Mouse (Mus musculus): ENCODE measurements at regions not wholly inside any gene's neighbourhood (a gene's known extent, or its start where the extent isn't known, plus 50 kb on each side); places are given as distances from the start of the nearest gene placed in this dataset.
"Not testable (repeated sequence)": the region's sequence is repeated elsewhere in the genome, so short reads cannot be mapped to it uniquely, and the experiment has no call there.

DNA sequence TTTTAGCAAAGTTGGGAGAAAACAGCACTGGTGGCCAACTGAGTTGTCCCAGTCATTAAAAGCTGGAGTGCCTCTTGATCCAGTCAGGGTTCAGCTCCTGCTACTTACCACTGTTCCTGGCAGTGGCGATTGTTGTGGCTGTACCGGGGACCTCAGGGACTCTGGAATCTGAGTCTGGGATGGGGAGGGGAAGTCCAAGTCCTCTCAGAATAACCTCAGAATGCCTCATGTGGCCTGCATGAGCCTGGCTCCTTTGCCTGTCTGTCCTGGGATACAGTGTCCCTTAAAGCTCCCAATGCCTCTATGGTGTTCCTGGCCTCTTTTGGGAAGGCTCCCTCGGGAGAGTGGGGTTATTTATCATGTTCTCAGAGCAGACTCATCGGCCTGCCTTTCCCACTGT, 173.8 kb upstream of the Col8a1 start:
- Histone ChIP-seq H3K9me3 (replicated peaks) (no peaks in the 10 kb centered on the region), H3K36me3 (no peaks in the 10 kb centered on the region), H3K4me1 (no peaks in the 10 kb centered on the region), H3K27ac (no peak overlapping the region), H3K9ac (no peak overlapping the region), H3K4me2 (no peak overlapping the region), H3K27me3 (replicated peaks) (no peaks in the 10 kb centered on the region), H3K4me3 (no peak overlapping the region)
- WGBS (ENCODE audit: insufficient replicate concordance), result 46% methylated on average over 4 of the region's 4 CpGs
- ATAC-seq, result no peak

DNA sequence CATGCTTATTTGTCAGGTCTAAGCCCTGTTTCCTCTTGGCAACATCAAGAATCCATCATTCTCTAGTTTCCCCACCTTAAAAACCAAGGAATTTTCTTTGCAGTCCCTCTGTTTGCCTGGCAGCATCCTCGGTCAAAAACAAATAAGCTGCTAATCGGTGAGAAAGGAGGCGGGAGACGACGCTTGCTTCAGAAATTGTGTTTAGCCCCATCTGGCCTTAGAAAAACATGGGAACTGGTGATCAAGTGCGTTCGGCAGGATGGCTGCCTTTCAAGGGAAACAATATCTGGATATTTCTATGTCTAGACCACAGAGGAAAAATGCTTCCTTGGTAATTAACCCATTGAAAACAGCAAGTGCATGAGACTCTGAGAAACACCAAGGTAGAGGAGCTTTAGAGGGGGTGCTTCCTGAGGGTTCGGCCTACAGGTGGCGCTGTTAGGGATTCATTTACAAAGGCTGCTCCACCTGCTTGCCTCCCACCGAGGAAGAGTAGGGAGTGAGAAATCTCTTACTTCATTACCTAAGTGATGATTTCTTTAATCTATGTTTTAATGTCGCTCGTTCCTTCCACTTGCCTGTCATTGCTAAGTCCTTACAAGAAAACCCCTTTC, 174.7 kb upstream of the Col8a1 start:
- 79% methylated on average over 12 of the region's 12 CpGs for WGBS (ENCODE audit: insufficient replicate concordance)
- ATAC-seq, result no peak
- H3K27ac ChIP-seq, result no peak overlapping the region
- no peak overlapping the region for H3K4me3 ChIP-seq
- H3K9me3 ChIP-seq (replicated peaks), result no peaks in the 10 kb centered on the region
- H3K27me3 ChIP-seq (replicated peaks), result no peaks in the 10 kb centered on the region
- no peaks in the 10 kb centered on the region for H3K36me3 ChIP-seq
- H3K4me2 ChIP-seq, result no peak overlapping the region
- H3K9ac ChIP-seq, result no peak overlapping the region
- H3K4me1 ChIP-seq, result no peaks in the 10 kb centered on the region

DNA sequence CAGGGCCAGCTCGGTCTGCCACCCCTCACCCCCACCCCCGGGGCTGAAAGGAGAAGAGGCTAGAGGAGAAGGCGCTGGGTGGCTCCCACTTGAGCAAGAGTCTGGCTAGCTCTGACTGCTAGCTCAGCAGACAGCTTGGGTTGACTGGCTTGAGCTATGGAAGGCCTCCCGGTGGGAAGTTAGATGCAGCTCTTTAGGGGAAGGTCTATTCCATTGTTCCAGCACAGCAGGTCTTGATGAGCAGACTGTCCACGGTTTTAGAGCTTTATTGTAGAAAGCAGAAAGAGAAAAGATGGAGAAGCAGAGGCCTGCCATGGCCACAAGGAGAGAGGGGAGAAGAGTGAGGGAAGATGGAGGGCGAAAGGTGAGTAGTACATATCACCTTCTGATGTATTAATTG, 190.9 kb upstream of the Col8a1 start:
- H3K36me3 ChIP-seq, result no peaks in the 10 kb centered on the region
- H3K27me3 ChIP-seq (replicated peaks), result no peaks in the 10 kb centered on the region
- H3K9ac ChIP-seq, result no peak overlapping the region
- H3K4me2 ChIP-seq, result no peak overlapping the region
- no peak overlapping the region for H3K27ac ChIP-seq
- no peaks in the 10 kb centered on the region for H3K9me3 ChIP-seq (replicated peaks)
- no peaks in the 10 kb centered on the region for H3K4me1 ChIP-seq
- H3K4me3 ChIP-seq, result no peak overlapping the region
- 46% methylated on average over 6 of the region's 6 CpGs for WGBS (ENCODE audit: insufficient replicate concordance)
- no peak for ATAC-seq

DNA sequence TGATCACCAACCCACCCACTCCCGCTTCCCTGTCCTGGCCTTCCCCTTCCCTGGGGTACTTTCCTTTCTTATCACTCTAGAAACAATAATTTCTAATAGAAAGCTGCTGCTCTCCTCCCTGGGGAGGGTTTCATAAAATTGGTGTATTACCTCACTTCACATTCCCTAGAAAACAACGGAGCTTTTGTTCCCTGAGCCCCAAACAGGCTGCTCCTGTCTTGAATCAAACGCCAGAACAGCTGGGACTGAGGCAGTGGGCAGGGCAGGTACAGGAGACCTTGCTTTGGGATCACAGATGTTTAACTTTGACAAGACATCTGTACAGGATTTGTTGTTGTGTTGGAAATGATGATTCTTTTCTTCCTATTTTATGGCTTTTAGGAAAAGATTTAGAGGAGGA, 192.8 kb upstream of the Col8a1 start:
- Histone ChIP-seq H3K27me3 (replicated peaks) (no peaks in the 10 kb centered on the region), H3K27ac (no peak overlapping the region), H3K9me3 (replicated peaks) (no peaks in the 10 kb centered on the region), H3K9ac (no peak overlapping the region), H3K4me3 (no peak overlapping the region), H3K4me1 (no peaks in the 10 kb centered on the region), H3K4me2 (no peak overlapping the region), H3K36me3 (no peaks in the 10 kb centered on the region)
- 54% methylated on average over 3 of the region's 3 CpGs for WGBS (ENCODE audit: insufficient replicate concordance)
- ATAC-seq, result no peak

DNA sequence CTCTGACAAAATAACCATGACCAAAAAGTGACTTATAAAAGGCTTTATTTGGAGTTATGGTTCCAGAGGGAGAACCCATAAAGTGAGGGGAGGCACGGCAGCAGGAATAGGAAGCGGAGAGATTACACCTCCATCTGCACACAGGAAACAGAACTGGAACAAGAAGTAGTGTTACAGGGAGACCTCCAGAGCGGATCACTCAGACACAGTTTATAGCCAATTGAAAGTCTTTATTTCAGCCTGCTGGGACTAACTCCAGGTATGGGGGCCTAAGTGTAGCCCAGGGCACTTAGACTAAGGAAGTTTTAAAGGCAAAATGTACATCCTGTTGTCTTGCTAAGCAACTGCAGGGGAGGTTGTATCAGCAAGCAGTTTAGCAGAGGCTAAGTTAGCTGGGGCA, 195.1 kb upstream of the Col8a1 start:
- no peak overlapping the region for H3K4me3 ChIP-seq
- H3K27ac ChIP-seq, result no peak overlapping the region
- H3K27me3 ChIP-seq (replicated peaks), result no peaks in the 10 kb centered on the region
- no peak overlapping the region for H3K4me2 ChIP-seq
- no peaks in the 10 kb centered on the region for H3K36me3 ChIP-seq
- no peaks in the 10 kb centered on the region for H3K9me3 ChIP-seq (replicated peaks)
- no peak for ATAC-seq
- 75% methylated on average over 3 of the region's 3 CpGs for WGBS (ENCODE audit: insufficient replicate concordance)
- H3K9ac ChIP-seq, result no peak overlapping the region
- no peaks in the 10 kb centered on the region for H3K4me1 ChIP-seq

DNA sequence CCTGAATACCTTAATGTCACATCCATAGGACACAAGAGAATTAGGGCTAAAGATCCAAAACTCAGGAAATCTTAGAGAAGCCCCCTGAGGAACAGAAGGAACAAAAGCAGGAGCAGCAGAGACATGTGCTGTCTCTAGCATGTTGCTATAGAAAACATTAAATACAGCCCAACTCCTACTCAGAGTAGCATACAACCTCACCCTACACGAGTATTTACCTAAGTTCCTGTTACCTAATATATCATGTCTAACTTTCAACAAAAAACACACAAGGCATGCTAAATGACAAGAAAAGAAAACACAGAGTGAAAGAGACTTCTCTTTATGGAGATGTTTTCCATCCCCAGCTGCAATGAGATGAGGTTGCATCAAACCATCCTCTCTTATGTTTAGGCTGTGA, 216.4 kb upstream of the Col8a1 start:
- Histone ChIP-seq H3K9me3 (replicated peaks) (no peaks in the 10 kb centered on the region), H3K9ac (no peak overlapping the region), H3K4me1 (no peaks in the 10 kb centered on the region), H3K27me3 (replicated peaks) (no peaks in the 10 kb centered on the region), H3K36me3 (no peaks in the 10 kb centered on the region), H3K4me2 (no peak overlapping the region), H3K27ac (no peak overlapping the region), H3K4me3 (no peak overlapping the region)
- WGBS (ENCODE audit: insufficient replicate concordance), result 22% methylated on average over 1 of the region's 1 CpGs
- no peak for ATAC-seq

DNA sequence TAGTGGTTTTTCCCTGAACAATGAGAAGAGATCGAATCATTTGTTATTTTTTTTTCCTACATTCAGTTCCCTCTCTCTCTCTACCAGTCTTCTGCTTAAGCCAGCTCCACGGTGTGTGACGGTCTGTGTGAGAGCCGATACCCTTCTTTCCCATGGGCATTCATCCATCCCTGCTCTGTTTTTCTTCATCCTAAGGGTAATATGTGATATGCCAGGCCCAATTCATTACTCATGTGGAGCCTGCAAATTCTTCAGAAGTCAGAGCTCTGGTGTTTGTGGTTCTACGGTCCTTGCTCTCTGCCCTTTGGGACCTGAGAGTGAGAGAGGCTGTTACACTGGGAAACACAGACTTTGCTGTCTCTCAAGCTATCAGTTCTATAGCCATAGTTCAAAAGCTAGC, 229.6 kb upstream of the Col8a1 start:
- H3K9ac ChIP-seq, result no peak overlapping the region
- H3K27me3 ChIP-seq (replicated peaks), result no peaks in the 10 kb centered on the region
- no peak for ATAC-seq
- no peak overlapping the region for H3K4me2 ChIP-seq
- no peaks in the 10 kb centered on the region for H3K9me3 ChIP-seq (replicated peaks)
- H3K4me1 ChIP-seq, result no peaks in the 10 kb centered on the region
- WGBS (ENCODE audit: insufficient replicate concordance), result 58% methylated on average over 5 of the region's 5 CpGs
- H3K27ac ChIP-seq, result no peak overlapping the region
- no peaks in the 10 kb centered on the region for H3K36me3 ChIP-seq
- H3K4me3 ChIP-seq, result no peak overlapping the region

DNA sequence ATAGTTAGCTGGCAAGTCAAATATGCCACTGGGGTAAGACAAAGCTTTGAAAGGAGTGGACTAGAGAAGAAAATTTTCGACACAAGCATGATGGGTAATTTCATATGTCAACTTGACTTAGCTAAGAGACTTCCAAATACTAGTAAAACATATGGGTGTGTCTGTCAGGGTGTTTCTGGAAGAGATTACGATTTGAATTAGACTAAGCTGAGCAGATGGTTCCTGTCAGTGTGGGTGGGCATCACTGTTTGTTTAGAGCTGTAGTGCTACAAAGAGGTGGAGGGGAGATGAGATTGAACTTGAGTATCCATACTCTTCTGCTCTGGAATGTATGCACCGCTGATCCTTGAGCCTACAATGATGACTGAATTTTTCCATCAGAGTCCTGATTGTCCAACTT, 251.2 kb upstream of the Col8a1 start:
- H3K9me3 ChIP-seq (replicated peaks), result no peaks in the 10 kb centered on the region
- no peak overlapping the region for H3K27ac ChIP-seq
- no peak overlapping the region for H3K9ac ChIP-seq
- no peaks in the 10 kb centered on the region for H3K36me3 ChIP-seq
- WGBS (ENCODE audit: insufficient replicate concordance), result 65% methylated on average over 3 of the region's 3 CpGs
- H3K4me2 ChIP-seq, result no peak overlapping the region
- no peaks in the 10 kb centered on the region for H3K27me3 ChIP-seq (replicated peaks)
- H3K4me3 ChIP-seq, result no peak overlapping the region
- no peak for ATAC-seq
- H3K4me1 ChIP-seq, result no peaks in the 10 kb centered on the region

DNA sequence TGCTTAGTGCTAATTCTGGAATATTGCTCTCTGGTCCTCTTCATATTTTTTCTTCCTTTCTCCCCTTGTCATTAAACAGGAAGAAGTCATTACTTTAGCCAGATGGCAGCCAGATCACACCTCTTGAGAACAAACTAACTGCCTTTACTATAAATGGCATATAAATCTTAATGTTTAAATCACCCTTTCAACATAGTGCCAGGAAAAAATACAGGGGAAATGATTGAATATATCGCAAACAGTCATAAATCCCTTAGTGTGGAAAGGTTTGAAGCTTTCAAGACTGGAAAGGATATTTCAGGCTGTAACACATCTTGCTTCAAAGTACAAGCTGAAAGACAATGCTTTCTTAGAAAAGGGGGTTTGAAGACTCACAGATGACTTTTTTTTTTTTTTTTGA, 259.0 kb upstream of the Col8a1 start:
- WGBS (ENCODE audit: insufficient replicate concordance), result 75% methylated on average over 1 of the region's 1 CpGs
- ATAC-seq, result no peak
- Histone ChIP-seq H3K4me3 (no peak overlapping the region), H3K9me3 (replicated peaks) (no peaks in the 10 kb centered on the region), H3K4me2 (no peak overlapping the region), H3K36me3 (no peaks in the 10 kb centered on the region), H3K4me1 (no peaks in the 10 kb centered on the region), H3K27ac (no peak overlapping the region), H3K9ac (no peak overlapping the region), H3K27me3 (replicated peaks) (no peaks in the 10 kb centered on the region)

DNA sequence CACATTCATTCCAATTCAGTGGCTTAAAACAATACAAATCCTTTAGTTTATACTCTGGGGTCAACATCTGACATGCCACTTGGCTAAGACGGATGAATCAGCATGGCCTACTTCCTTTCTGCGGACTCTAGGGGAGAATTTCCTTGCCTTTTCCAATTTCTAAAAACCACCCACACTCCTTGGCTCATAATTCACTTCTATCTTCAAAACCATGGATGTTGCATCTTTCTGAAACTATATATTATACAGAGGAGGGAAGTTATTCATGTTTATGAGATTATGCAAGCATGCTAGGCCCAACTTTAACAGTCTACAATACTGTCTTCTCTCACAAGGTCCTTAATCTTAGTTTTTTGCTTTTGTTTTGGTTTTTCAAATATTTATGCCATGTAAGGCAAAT, 273.0 kb upstream of the Col8a1 start:
- H3K4me3 ChIP-seq, result no peak overlapping the region
- H3K4me1 ChIP-seq, result no peaks in the 10 kb centered on the region
- no peak overlapping the region for H3K9ac ChIP-seq
- no peaks in the 10 kb centered on the region for H3K36me3 ChIP-seq
- no peak for ATAC-seq
- no peaks in the 10 kb centered on the region for H3K27me3 ChIP-seq (replicated peaks)
- no peaks in the 10 kb centered on the region for H3K9me3 ChIP-seq (replicated peaks)
- H3K27ac ChIP-seq, result no peak overlapping the region
- WGBS (ENCODE audit: insufficient replicate concordance), result 71% methylated on average over 2 of the region's 2 CpGs
- no peak overlapping the region for H3K4me2 ChIP-seq

DNA sequence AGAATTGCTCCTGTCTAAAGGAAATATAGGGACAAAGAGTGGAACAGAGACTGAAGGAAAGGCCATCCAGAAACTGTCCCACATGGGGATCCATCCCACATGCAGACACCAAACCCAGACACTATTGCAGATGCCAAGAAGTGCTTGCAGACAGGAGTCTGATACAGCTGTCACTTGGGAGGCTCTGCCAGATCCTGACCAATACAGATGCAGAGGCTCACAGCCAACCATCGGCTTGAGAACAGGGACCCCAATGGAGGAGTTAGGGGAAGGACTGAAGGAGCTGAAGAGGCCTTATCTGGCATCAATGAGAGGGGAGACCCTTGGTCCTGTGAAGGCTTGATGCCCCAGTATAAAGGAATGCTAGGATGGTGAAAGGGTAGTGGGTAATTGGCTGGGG, 274.0 kb upstream of the Col8a1 start:
- H3K4me1 ChIP-seq; H3K27me3 ChIP-seq (replicated peaks); H3K27ac ChIP-seq; H3K9ac ChIP-seq; H3K4me3 ChIP-seq; H3K4me2 ChIP-seq; H3K9me3 ChIP-seq (replicated peaks); H3K36me3 ChIP-seq; ATAC-seq: not testable (repeated sequence)
- WGBS (ENCODE audit: insufficient replicate concordance), result 60% methylated on average over 1 of the region's 1 CpGs

DNA sequence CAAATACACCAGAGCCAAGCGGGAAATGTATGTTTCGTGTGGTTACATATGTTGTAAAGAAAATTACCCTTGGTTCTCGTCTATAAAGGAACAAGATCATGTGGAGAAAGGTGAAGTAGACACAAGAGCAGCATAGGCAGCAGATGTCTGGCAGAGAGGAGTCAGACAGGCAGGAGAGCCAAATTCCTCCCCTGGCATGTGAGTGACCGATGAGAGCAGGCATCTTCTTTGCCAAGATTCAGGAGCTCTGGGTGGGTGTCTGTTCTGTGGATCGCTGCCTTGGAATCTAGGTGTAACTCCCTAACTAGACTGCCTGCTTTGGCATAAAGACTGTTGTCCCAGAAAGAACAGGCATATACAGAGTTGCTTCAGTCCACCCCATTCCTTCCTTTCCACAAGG, 275.1 kb upstream of the Col8a1 start:
- Histone ChIP-seq H3K9ac (no peak overlapping the region), H3K36me3 (no peaks in the 10 kb centered on the region), H3K4me2 (no peak overlapping the region), H3K4me3 (no peak overlapping the region), H3K27ac (no peak overlapping the region), H3K27me3 (replicated peaks) (no peaks in the 10 kb centered on the region), H3K4me1 (no peaks in the 10 kb centered on the region), H3K9me3 (replicated peaks) (no peaks in the 10 kb centered on the region)
- no peak for ATAC-seq
- 70% methylated on average over 5 of the region's 5 CpGs for WGBS (ENCODE audit: insufficient replicate concordance)

DNA sequence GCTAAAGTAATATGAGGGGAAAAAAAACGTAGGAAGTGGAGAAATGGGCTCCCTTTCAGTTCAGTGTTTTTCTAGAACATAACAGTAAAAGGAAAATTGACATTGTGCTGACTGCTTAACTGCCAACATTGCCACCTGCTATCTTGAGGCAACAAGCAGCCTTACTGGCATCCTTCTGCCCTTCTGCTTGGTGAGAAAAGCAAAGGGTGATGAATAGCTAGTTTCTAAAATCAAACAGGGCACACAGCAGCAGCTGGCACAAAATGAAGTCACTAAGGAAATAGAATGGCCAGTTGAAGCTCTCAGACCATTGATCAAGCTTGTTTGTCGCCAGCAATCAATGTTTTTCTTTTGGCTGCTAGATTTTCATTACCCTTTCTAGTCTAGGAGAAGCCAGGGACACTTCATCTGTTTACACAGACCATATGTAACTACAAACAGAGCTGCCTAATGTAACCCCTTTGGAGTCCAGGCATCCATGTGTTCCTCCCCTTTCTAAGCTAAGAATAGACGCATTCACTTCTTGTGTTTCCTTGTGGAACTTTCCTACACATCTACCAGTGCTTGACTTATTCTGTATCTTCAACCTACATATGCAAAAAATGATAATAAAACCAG, 314.2 kb upstream of the Col8a1 start:
- no peak for ATAC-seq
- H3K4me3 ChIP-seq, result no peak overlapping the region
- H3K4me1 ChIP-seq, result no peaks in the 10 kb centered on the region
- H3K9me3 ChIP-seq (replicated peaks), result no peaks in the 10 kb centered on the region
- no peak overlapping the region for H3K27ac ChIP-seq
- no peak overlapping the region for H3K9ac ChIP-seq
- no peaks in the 10 kb centered on the region for H3K36me3 ChIP-seq
- H3K4me2 ChIP-seq, result no peak overlapping the region
- WGBS (ENCODE audit: insufficient replicate concordance), result 42% methylated on average over 3 of the region's 3 CpGs
- H3K27me3 ChIP-seq (replicated peaks), result no peaks in the 10 kb centered on the region

Measured in liver, embryonic 12.5 days (tissue).